Mouse (Mus musculus) E14TG2a.4 (cell line): ENCODE results near the gene Thbs1.

Source experiments
- CTCF ChIP-seq: conservative IDR thresholded peaks from 2 replicates; pipeline ENCODE4 v1.5.1; 2014; ENCODE audit warnings: low read length
- NANOG ChIP-seq: IDR thresholded peaks from 2 replicates; pipeline ENCODE4 v1.6.1; 2014; ENCODE audit warnings: borderline replicate concordance, low read length, mixed read lengths
- POU5F1 ChIP-seq: IDR thresholded peaks from 2 replicates; pipeline ENCODE4 v1.6.1; 2014; ENCODE audit warnings: low read length, borderline replicate concordance

- TF ChIP-seq CTCF (no peak), NANOG (no peak), POU5F1 (no peak)
These were observed 12.6 kb upstream of the Thbs1 start for GRCm38 (mm10) chr2:118099104-118099503.
